Mouse (Mus musculus): ENCODE results near the gene Slc38a8. TPM values are rescaled to one million over a fixed set of nuclear protein-coding genes. Genes with fewer than 3 reads are reported as not detected.

Gene Slc38a8
- polyA plus RNA-seq, 1 experiment = 0.51 TPM

DNA sequence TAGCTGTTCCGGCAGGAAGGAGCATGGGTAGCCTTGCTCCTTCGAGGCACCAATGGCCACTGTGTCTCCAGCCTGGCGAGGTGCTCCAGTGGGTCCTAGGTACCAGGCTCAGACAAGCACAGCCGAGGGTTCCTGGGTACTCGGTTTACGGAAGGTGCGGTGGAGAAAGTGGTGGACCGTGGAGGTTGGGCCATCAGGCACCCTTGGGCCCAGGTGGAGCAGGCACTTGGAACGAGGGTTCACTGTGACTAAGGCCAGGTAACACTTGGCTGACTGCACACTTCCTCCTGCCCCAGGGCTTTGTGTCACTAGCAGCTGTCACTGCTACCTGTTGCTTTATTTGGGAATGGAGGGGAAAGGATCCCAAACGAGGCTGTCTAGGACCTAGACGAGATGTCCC, 64.0 kb downstream of the Slc38a8 start:
- Histone ChIP-seq H3K27me3 (ENCODE audit: control insufficient read depth, insufficient read depth, low read length) (no peaks in the 10 kb centered on the region), H3K4me3 (ENCODE audit: control insufficient read depth, insufficient read depth, low read length) (no peak overlapping the region), H3K36me3 (ENCODE audit: control insufficient read depth, insufficient read depth, low read length) (no peaks in the 10 kb centered on the region), H3K27ac (ENCODE audit: control insufficient read depth, insufficient read depth, low read length) (no peak overlapping the region), H3K4me1 (replicated peaks; ENCODE audit: control insufficient read depth, insufficient read depth, low read length) (peaks cover 13% of the 10 kb centered on the region)
- no peak for DNase-seq
- no peak for TF ChIP-seq POLR2A (IDR thresholded peaks at IDR 0.05; ENCODE audit: control insufficient read depth, extremely low read depth, insufficient read depth, low read length, poor library complexity)
- no peak for TF ChIP-seq CTCF (IDR thresholded peaks at IDR 0.05; ENCODE audit: borderline replicate concordance, control insufficient read depth, extremely low read depth, insufficient read depth, low read length, poor library complexity)
- 70% methylated on average over 11 of the region's 11 CpGs for WGBS

DNA sequence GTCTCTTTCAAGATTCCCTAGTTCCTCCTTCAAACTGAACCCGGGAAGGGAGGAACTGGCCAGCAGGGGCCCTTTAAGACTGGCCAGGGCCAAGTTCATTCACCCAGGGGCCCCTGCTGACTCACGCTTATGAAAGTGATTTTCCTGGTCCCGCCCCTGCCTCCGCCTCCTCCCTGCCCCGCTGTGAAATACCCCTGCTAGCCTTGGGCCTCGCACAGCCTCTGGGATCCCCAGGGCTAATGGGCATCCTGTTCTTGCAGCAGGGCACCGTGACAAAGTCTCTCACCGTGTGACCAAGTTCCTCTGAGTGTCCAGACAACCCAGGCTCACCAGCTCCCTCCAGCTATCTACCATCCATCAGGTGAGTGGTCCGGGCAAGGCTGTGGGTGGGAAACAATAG, 64.6 kb downstream of the Slc38a8 start:
- peaks cover 13% of the 10 kb centered on the region for H3K4me1 ChIP-seq (replicated peaks; ENCODE audit: control insufficient read depth, insufficient read depth, low read length)
- no peaks in the 10 kb centered on the region for H3K36me3 ChIP-seq (ENCODE audit: control insufficient read depth, insufficient read depth, low read length)
- no peaks in the 10 kb centered on the region for H3K27me3 ChIP-seq (ENCODE audit: control insufficient read depth, insufficient read depth, low read length)
- TF ChIP-seq POLR2A (IDR thresholded peaks at IDR 0.05; ENCODE audit: control insufficient read depth, extremely low read depth, insufficient read depth, low read length, poor library complexity) (no peak), CTCF (IDR thresholded peaks at IDR 0.05; ENCODE audit: borderline replicate concordance, control insufficient read depth, extremely low read depth, insufficient read depth, low read length, poor library complexity) (no peak)
- no peak overlapping the region for H3K27ac ChIP-seq (ENCODE audit: control insufficient read depth, insufficient read depth, low read length)
- WGBS = 13% methylated on average over 9 of the region's 9 CpGs
- no peak overlapping the region for H3K4me3 ChIP-seq (ENCODE audit: control insufficient read depth, insufficient read depth, low read length)
- no peak for DNase-seq

DNA sequence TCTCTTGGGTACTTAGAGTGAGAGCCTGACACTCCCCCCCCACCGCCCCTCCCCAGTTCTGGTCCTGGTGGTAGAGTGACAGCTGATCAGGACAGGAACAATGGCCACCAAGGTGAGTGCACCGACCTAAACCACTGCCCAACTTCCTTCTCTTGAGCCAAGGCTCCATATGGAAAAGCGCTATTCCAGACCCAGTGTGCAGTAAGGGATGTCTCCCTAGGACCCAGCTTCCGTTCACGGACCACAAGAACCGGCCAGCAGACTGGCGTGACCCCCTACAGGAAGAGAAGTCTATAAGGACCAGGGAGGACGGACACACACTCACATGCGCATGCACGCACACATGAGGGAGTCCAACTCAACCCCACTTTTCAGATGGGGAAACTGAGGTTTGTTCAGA, 65.2 kb downstream of the Slc38a8 start:
- H3K4me3 ChIP-seq (ENCODE audit: control insufficient read depth, insufficient read depth, low read length) = no peak overlapping the region
- H3K36me3 ChIP-seq (ENCODE audit: control insufficient read depth, insufficient read depth, low read length) = no peaks in the 10 kb centered on the region
- DNase-seq = no peak

DNA sequence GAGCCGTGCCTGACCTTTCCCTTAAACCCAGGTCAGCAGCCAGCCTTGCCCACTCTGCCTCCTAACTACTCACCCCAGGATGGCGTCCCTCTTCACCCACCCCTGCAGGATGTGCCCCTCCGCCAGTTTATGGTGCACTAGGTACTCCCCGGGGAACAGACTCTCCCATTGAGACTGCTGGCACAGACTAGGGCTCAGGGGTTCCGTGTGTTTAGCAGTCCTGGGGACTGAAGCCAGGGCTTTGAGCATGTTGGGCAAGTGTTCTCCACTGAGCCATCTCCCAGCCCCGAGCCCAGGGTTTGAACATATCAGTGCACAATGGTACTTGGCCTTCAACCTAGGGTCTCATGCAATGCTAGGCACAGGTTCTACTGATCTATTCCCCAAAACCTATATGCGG, 66.0 kb downstream of the Slc38a8 start:
- Histone ChIP-seq H3K4me1 (replicated peaks; ENCODE audit: control insufficient read depth, insufficient read depth, low read length) (0 out of 2 replicates have a peak, but pooled peaks cover 7% of the 10 kb centered on the region), H3K4me3 (ENCODE audit: control insufficient read depth, insufficient read depth, low read length) (no peak overlapping the region), H3K36me3 (ENCODE audit: control insufficient read depth, insufficient read depth, low read length) (no peaks in the 10 kb centered on the region), H3K27me3 (ENCODE audit: control insufficient read depth, insufficient read depth, low read length) (no peaks in the 10 kb centered on the region), H3K27ac (ENCODE audit: control insufficient read depth, insufficient read depth, low read length) (no peak overlapping the region)
- TF ChIP-seq POLR2A (IDR thresholded peaks at IDR 0.05; ENCODE audit: control insufficient read depth, extremely low read depth, insufficient read depth, low read length, poor library complexity) (no peak), CTCF (IDR thresholded peaks at IDR 0.05; ENCODE audit: borderline replicate concordance, control insufficient read depth, extremely low read depth, insufficient read depth, low read length, poor library complexity) (no peak)
- WGBS = 87% methylated on average over 7 of the region's 7 CpGs
- no peak for DNase-seq

More for the DNA sequence above, 65.2 kb downstream of the Slc38a8 start:
- no peaks in the 10 kb centered on the region for H3K27me3 ChIP-seq (ENCODE audit: control insufficient read depth, insufficient read depth, low read length)
- no peak overlapping the region for H3K27ac ChIP-seq (ENCODE audit: control insufficient read depth, insufficient read depth, low read length)
- WGBS = 75% methylated on average over 10 of the region's 10 CpGs
- H3K4me1 ChIP-seq (replicated peaks; ENCODE audit: control insufficient read depth, insufficient read depth, low read length) = peaks cover 13% of the 10 kb centered on the region
- TF ChIP-seq POLR2A (IDR thresholded peaks at IDR 0.05; ENCODE audit: control insufficient read depth, extremely low read depth, insufficient read depth, low read length, poor library complexity) (no peak), CTCF (IDR thresholded peaks at IDR 0.05; ENCODE audit: borderline replicate concordance, control insufficient read depth, extremely low read depth, insufficient read depth, low read length, poor library complexity) (no peak)

- WGBS = 94% methylated on average over 6 of the region's 6 CpGs
- Histone ChIP-seq H3K4me1 (replicated peaks; ENCODE audit: control insufficient read depth, insufficient read depth, low read length) (no peaks in the 10 kb centered on the region), H3K36me3 (ENCODE audit: control insufficient read depth, insufficient read depth, low read length) (no peaks in the 10 kb centered on the region), H3K27me3 (ENCODE audit: control insufficient read depth, insufficient read depth, low read length) (no peaks in the 10 kb centered on the region), H3K4me3 (ENCODE audit: control insufficient read depth, insufficient read depth, low read length) (no peak overlapping the region), H3K27ac (ENCODE audit: control insufficient read depth, insufficient read depth, low read length) (no peak overlapping the region)
- DNase-seq = no peak
- no peak for TF ChIP-seq POLR2A (IDR thresholded peaks at IDR 0.05; ENCODE audit: control insufficient read depth, extremely low read depth, insufficient read depth, low read length, poor library complexity)
- TF ChIP-seq CTCF (IDR thresholded peaks at IDR 0.05; ENCODE audit: borderline replicate concordance, control insufficient read depth, extremely low read depth, insufficient read depth, low read length, poor library complexity) = no peak
Measured at GRCm38 (mm10) chr8:119434569-119434968, 66.9 kb downstream of the Slc38a8 start.

GRCm38 (mm10) chr8:119433582-119434174, 67.8 kb downstream of the Slc38a8 start, which contains the start of gene Osgin1:
Osgin1 (plus strand) TSS chr8:119434124.
- WGBS = 94% methylated on average over 13 of the region's 13 CpGs
- H3K27ac ChIP-seq (ENCODE audit: control insufficient read depth, insufficient read depth, low read length) = no peak within 1 kb of the TSS

More at GRCm38 (mm10) chr8:119433582-119434174, 67.8 kb downstream of the Slc38a8 start, which contains the start of gene Osgin1:
- TF ChIP-seq POLR2A (IDR thresholded peaks at IDR 0.05; ENCODE audit: control insufficient read depth, extremely low read depth, insufficient read depth, low read length, poor library complexity) (no peak), CTCF (IDR thresholded peaks at IDR 0.05; ENCODE audit: borderline replicate concordance, control insufficient read depth, extremely low read depth, insufficient read depth, low read length, poor library complexity) (no peak)
- no peaks in the 10 kb centered on the region for H3K27me3 ChIP-seq (ENCODE audit: control insufficient read depth, insufficient read depth, low read length)
- no peak within 1 kb of the TSS for H3K4me3 ChIP-seq (ENCODE audit: control insufficient read depth, insufficient read depth, low read length)
- DNase-seq = no peak
- H3K4me1 ChIP-seq (replicated peaks; ENCODE audit: control insufficient read depth, insufficient read depth, low read length) = peaks cover 8% of the 10 kb centered on the region
- H3K36me3 ChIP-seq (ENCODE audit: control insufficient read depth, insufficient read depth, low read length) = no peaks in the 10 kb centered on the region

Data from thymus, adult 2 months (tissue).